17 mouse cellular contexts compared by ENCODE assay signal in genomic region chr2:32977114-32977513, GRCm38 (mm10).
"Had no signal": no experiment of that assay in that cellular context is flagged by ENCODE, and none has a peak within 500 bp of the region (broad histone marks: within the 10 kb centered on the region; RNA-seq: fewer than 3 reads in every experiment).

No protein-coding gene starts in this region.

- H3K9me3 ChIP-seq: liver, embryonic 13.5 days; midbrain, embryonic 12.5 days; neural tube, embryonic 15.5 days had no signal

- H3K4me2 ChIP-seq: liver, embryonic 13.5 days; midbrain, embryonic 12.5 days; neural tube, embryonic 15.5 days had no signal

- DNase-seq: kidney, postnatal 25 days; layer of hippocampus, adult 9-11 months; liver, embryonic 13.5 days; lung, adult 2 months; right cerebral cortex, adult 18-20 months; right cerebral cortex, postnatal 14 days; right cerebral cortex, postnatal 4 days; thymus, adult 2 months; thymus, postnatal 14 days; thymus, postnatal 4 days had no signal

- H3K27ac ChIP-seq: kidney, postnatal 0 days; layer of hippocampus, adult 2 months; liver, embryonic 13.5 days; macrophage; midbrain, embryonic 12.5 days; neural tube, embryonic 15.5 days; stomach, postnatal 0 days had no signal

- H3K27me3 ChIP-seq: liver, embryonic 13.5 days; midbrain, embryonic 12.5 days; neural tube, embryonic 15.5 days had no signal

- H3K4me3 ChIP-seq: layer of hippocampus, adult 2 months; liver, embryonic 13.5 days; midbrain, embryonic 12.5 days; myocyte; neural tube, embryonic 15.5 days had no signal

- H3K9ac ChIP-seq: liver, embryonic 13.5 days; midbrain, embryonic 12.5 days; neural tube, embryonic 15.5 days had no signal
